Mouse (Mus musculus): ENCODE measurements around the gene Gm9780.
"Not testable (repeated sequence)": the region's sequence is repeated elsewhere in the genome, so short reads cannot be mapped to it uniquely, and the experiment has no call there.

DNA sequence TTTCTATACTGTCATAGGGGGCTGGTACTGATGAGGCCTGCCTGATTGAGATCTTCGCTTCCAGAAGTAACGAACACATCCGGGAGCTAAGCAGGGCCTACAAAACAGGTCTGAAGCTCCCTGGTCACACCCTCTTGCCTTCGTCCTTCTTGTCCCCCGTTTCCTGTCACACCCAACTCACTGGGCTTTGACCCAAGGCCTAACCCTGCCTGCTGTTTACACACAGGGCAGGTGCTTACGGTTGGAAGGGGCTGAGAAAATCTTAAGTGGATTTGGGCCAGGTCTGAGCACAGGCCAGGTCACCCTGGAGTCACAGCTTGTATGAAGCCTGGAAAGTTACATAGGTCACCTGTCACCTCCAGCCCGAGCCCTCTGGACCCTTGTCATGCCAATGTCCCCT, 26.1 kb downstream of the Gm9780 start:
- not testable (repeated sequence) for TF ChIP-seq CTCF (IDR thresholded peaks at IDR 0.05; ENCODE audit: low read depth, low read length); POLR2A (IDR thresholded peaks at IDR 0.05; ENCODE audit: insufficient read depth, low read length)
